Mouse (Mus musculus): ENCODE measurements around the gene Sult2b1.

Sult2b1 gene

GRCm38 (mm10) chr7:45695098-45695497 is 89.4 kb downstream of the Sult2b1 start:
- no peak for DNase-seq (ENCODE audit: low read depth, low spot score)

GRCm38 (mm10) chr7:45693921-45694591 is 90.4 kb downstream of the Sult2b1 start, which contains the start of gene Sec1:
Gene Sec1 (minus strand): TSS chr7:45694402.
- no peak for DNase-seq (ENCODE audit: low read depth, low spot score)

- no peak for DNase-seq (ENCODE audit: low read depth, low spot score)
Measured at GRCm38 (mm10) chr7:45692364-45692763, 92.1 kb downstream of the Sult2b1 start.

- no peak for DNase-seq (ENCODE audit: low read depth, low spot score)
Measured at GRCm38 (mm10) chr7:45689800-45690199, 94.7 kb downstream of the Sult2b1 start.

GRCm38 (mm10) chr7:45689099-45689498 is 95.4 kb downstream of the Sult2b1 start:
- no peak for DNase-seq (ENCODE audit: low read depth, low spot score)

GRCm38 (mm10) chr7:45686841-45687240 is 97.6 kb downstream of the Sult2b1 start:
- no peak for DNase-seq (ENCODE audit: low read depth, low spot score)

- no peak for DNase-seq (ENCODE audit: low read depth, low spot score)
Measured at GRCm38 (mm10) chr7:45685811-45686210, 98.7 kb downstream of the Sult2b1 start.

- DNase-seq (ENCODE audit: low read depth, low spot score), result no peak
Measured at GRCm38 (mm10) chr7:45683396-45684050, 100.9 kb downstream of the Sult2b1 start, which contains the start of gene Ntn5. Gene Ntn5 (plus strand): TSS chr7:45684022.

- DNase-seq (ENCODE audit: low read depth, low spot score), result peak; percentile 84
Measured at GRCm38 (mm10) chr7:45682144-45683126, 102.0 kb downstream of the Sult2b1 start.

GRCm38 (mm10) chr7:45681046-45681736 is 103.3 kb downstream of the Sult2b1 start:
- DNase-seq (ENCODE audit: low read depth, low spot score), result no peak

Data from WW6 (cell line).